Mouse (Mus musculus) thymus, postnatal 10 days (tissue): ENCODE results near the gene Cbx6.
A peak's percentile ranks its signal among the peaks of the same experiment; 100 is the strongest.

ENCODE experiments used
- DNase-seq, 2 experiments: peaks; one replicate each; pipeline ENCODE4 v3.0.0; 2021; ENCODE audit warnings: low spot score in 2 of 2

The Cbx6 gene

DNA sequence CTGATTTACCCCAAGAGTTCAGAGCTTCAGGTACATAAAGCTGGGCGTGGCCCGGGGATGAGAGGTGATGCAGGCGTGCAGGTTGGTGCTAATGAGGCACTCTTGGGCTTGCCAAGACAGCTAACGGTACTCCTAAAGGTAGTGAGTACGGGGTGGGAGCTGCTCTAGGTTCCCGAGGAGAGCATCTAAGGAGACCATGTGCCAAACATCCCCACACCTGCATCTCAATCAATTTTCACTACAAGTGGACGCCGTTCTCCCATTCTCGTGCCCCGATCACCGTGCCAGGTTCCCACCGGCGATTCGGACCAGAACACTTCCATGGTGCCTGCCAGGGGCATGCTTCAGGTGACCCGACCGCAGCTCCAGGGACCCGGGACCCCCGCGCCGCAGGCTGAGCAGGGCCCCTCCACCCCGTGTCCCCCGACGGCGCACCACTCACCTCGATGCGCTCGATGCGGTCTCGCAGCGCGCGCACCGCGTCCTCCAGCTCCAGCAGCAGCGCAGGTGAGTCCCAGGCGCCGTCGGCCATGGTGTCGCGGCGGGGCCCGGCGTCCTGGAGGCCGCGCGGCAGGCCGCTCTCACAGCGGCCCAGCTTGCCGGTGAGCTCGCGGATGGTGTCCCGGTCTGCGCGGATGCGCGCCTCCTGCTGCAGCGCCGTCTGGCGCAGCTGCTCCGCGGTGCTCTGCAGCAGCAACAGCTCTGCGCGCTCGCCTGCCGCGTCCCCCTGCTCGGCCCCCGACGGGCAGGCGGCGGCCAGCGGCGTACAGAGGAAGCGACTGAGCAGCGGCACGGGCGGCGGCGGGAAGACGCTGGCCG, 30.7 kb downstream of the Cbx6 start:
- DNase-seq: peak in 1 of 2 experiments; percentile 21

DNA sequence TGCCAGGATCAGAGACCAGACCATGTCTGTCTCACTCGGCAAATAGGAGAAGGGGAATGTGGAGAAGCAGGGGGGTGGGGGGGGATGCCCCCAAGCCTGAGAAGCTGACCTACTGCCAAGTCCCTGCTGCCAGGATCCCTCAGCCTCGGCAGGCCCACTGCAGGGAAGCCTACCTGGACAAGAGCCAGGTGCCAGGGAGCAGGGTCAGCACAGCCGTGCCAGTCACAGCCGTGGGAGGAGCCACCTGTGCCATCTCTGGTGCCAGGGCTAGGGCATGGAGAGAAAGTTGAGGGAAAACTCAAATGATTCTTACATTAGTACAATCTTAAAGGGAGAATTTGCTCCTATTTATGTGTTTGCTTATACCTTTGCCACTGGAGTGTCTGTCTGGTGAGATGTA, 32.2 kb downstream of the Cbx6 start:
- no peak for DNase-seq

DNA sequence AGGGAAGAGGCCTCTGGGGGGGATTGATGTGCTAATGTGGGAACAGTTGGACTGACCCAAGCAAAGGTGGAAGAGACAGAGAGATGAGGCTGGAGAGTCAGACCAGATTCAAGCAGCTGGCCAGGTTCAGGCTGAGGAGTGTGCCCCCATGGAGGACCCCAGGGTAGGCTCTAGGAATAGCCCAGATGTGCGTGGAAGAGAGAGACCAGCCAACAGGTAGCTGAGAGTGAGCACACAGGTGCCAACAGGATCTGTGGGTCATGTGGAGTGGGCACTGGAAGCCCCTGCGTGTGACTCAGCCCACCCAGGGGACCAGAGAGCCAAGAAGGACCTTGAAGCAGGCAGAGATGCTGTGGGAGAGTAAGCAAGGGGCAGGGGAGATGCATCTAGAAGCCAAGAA, 32.8 kb downstream of the Cbx6 start:
- DNase-seq: no peak

DNA sequence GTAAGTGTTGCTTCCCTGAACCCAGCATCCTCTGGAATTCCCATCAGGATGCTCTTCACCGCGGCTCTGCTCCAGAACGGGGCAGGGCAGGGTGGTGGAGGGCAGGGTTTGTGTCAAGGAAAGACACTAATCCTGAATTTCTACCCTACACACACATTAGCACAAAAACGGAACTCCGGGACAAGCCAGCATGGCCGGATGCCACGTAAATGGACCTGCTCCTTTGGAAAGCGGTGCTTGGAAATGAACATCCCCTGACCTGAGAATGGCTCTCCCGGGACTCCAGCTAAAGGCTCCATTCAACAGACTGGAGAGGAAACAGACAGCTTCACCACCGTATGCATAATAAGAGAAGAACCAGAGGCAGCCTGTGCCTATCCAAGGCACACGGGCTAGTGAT, 33.8 kb downstream of the Cbx6 start:
- no peak for DNase-seq

DNA sequence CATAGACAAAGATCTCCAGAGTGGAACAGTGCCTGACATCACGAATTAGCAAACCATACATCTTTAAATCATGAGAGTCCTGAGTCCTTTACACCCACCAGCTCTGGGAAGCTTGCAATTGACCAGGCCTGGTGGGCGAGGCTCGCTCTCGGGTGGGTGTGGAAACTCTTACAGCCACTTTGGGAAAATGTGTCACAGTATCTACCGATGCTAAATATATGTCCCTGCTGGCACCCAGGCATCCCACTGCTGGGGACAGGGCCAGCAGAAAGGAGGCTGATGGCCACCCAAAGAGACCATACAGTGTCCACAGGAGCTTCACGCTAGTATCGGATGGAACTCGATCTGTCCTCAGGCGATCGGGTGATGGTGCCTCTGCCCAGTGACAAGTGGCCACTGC, 35.9 kb downstream of the Cbx6 start:
- no peak for DNase-seq

GRCm38 (mm10) chr15:79797680-79798079, 36.8 kb downstream of the Cbx6 start:
- no peak for DNase-seq

- no peak for DNase-seq
Measured at GRCm38 (mm10) chr15:79797096-79797495, 37.4 kb downstream of the Cbx6 start.

DNA sequence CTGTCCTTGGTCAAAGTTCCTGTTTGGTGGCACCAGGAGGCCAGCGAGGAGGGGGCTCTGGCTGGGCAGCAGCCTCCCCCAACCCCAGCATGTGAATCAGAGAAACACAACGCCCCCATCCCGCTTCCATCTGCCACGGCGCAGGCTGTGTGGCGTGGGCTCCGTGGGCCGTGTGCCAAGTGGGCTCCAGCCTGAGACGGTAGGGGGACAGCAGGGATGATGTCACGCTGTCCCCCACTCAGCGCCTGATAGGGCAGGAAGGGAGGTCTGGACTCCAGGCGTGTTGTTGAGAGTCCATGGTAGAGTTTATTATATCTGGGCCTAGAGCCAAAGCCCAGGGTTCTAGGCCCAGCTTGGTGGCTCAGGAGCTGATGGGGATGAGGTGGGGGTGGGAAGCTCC, 38.2 kb downstream of the Cbx6 start:
- no peak for DNase-seq

- DNase-seq: no peak
Measured at GRCm38 (mm10) chr15:79794173-79794572, 40.3 kb downstream of the Cbx6 start.

DNA sequence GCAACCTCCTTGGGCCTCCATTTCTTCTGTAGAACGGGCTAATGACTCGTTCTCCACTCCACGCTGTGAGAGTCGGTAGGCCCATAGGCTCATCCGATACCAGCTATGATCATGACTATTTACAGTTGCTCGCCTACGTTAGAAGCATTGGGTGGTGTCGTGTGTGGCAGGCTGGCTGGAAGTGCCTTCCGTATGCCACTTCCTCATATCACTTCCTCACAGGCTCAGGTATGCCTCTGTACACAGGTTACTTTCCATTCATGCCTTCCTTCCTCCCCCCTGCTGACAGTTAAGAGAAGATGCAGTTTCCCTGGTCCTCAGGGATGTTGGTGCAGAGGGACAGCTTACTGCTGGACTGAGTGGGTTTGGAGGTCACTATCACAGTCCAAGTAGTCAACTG, 41.4 kb downstream of the Cbx6 start:
- DNase-seq: no peak

- no peak for DNase-seq
Measured at GRCm38 (mm10) chr15:79792455-79792854, 42.0 kb downstream of the Cbx6 start.

DNA sequence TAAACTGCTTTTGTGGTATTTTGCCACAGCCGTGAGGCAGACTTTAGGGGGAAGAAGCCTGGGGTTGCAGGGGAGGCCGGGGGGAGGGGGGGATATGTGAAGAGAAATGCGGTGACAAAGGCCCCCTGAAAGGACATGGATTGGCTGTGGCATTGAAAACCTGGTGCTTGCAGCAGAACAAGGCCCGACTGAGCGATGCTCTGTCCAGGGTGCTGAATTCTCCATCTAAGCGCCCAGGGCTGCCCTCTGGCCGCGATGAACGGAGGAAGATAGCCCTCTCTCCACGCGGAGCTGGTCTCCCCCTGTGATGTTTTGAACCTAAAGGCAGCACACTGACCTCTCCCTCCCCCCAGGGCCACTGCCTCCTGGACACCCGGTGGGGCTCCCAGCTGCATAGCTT, 43.0 kb downstream of the Cbx6 start:
- peak in 1 of 2 experiments; percentile 66 for DNase-seq

DNA sequence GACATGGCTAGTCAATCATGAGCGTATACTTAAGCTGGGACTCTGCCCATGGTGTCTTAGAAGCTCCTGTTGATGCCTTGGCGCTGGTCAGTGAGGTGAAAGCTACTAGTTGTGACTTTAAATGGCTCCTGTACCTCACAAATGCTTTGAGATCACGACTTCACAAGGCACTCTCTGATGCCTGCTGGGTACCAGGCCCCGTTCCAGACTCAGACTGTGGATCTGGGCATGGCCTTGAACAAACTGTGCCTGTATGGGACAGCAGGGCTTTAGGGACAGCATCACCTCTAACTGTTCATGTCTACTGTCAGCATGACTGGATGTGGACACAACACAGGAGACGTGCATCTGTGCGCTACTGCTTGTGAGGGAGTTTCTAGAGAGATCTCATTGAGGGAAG, 43.6 kb downstream of the Cbx6 start:
- DNase-seq: no peak

GRCm38 (mm10) chr15:79790111-79790510, 44.4 kb downstream of the Cbx6 start:
- DNase-seq: no peak

GRCm38 (mm10) chr15:79787815-79788214, 46.7 kb downstream of the Cbx6 start:
- DNase-seq: no peak

- DNase-seq: no peak
Measured at GRCm38 (mm10) chr15:79785056-79785455, 49.4 kb downstream of the Cbx6 start.

GRCm38 (mm10) chr15:79777749-79778148, 56.7 kb downstream of the Cbx6 start, which contains the start of gene Dnal4:
Dnal4 (minus strand) TSS chr15:79777849.
- no peak for DNase-seq

DNA sequence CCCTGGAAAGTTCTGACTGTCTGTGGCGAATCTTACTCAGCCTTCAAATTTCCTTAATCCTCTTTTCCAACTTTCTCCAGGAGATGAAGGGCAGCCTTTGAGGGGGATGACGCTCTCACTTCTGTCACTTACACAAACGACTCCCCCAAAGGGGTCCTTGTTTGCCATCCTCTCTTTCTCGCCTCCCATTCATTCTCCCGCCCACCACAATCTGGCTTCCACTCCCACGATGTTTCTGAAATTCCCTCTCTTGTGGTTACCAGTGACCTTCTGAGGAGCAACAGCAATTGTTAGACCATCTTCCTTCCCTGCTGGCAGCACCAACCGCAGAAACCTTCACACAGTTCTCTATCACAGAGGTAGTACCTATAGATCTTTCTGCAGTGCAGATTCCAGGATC, 58.8 kb downstream of the Cbx6 start:
- no peak for DNase-seq

DNA sequence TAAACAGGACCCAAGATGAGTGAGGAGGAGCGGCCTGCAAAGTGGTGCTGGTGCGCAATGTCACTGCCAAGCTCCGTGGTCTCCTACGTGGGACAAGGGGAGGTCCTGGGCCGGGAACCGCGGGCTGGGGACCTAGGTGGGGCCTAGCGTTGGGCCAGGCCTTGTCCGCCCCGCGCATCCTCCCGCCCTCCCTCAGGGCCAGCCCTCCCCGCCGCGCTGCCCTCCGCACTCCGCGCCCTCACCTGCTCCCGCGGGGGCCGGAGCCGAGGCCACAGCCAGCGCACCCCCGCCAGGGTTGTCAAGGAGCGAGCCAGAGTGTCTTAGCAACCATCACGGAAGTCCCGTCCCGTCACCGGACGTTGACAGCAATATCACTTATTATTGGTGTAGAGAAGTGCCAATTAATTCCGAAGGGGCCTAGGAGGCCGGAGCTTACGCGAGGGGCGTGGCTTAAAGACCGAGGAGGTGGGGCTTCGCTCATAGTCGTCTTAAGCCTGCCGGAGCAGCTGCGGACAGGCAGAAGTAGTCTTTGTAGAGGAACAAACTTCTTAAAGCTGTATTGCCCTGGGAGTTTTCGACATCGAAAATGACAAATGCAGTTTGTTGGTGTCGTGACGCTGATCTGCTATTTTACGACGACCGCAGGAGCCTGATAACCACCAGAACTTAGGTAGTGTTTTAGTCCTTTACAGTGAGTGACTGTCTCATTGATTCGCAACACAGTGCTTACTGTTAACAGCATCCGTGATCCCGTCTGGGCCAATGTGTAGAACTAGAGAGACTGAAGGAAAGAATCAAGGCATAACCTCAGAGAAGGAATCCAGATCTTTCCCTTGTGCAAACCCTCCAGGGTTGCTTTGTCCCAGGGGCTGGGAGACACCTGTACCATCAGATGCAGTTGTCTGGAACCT, 60.1 kb downstream of the Cbx6 start:
- DNase-seq: peak; percentile 96 to 98
